Mouse (Mus musculus) layer of hippocampus, adult 9-11 months (tissue): ENCODE data around the gene Znrd1.
"Not testable (repeated sequence)": the region's sequence is repeated elsewhere in the genome, so short reads cannot be mapped to it uniquely, and the experiment has no call there.

Source experiments
- DNase-seq: peaks from one replicate; pipeline ENCODE4 v3.0.0; 2022

The Znrd1 gene

GRCm38 (mm10) chr17:36957999-36958743, at the start of gene Znrd1, which contains the start of gene Znrd1as:
Gene Znrd1 (minus strand): TSS chr17:36958559.
Gene Znrd1as (plus strand): TSS chr17:36958592.
- peak; percentile 97 for DNase-seq

- DNase-seq = no peak
These were observed 45.0 kb upstream of the Znrd1 start for GRCm38 (mm10) chr17:37003366-37003765.

- no peak for DNase-seq
These were observed 44.3 kb upstream of the Znrd1 start for GRCm38 (mm10) chr17:37002364-37003330.

GRCm38 (mm10) chr17:37000863-37001262, 42.5 kb upstream of the Znrd1 start, which contains the start of gene Zfp57:
Gene Zfp57 (plus strand): TSS chr17:37001163.
- no peak for DNase-seq

- no peak for DNase-seq
These were observed 40.1 kb upstream of the Znrd1 start for GRCm38 (mm10) chr17:36998477-36998876.

GRCm38 (mm10) chr17:36997033-36997735, 38.8 kb upstream of the Znrd1 start:
- DNase-seq = peak; percentile 58

- DNase-seq = no peak
These were observed 37.1 kb upstream of the Znrd1 start for GRCm38 (mm10) chr17:36995448-36995847.

- DNase-seq = no peak
These were observed 36.2 kb upstream of the Znrd1 start for GRCm38 (mm10) chr17:36994528-36994927.

GRCm38 (mm10) chr17:36993770-36994325, 35.5 kb upstream of the Znrd1 start:
- DNase-seq = no peak

GRCm38 (mm10) chr17:36992336-36993104, 34.2 kb upstream of the Znrd1 start:
- DNase-seq = no peak

GRCm38 (mm10) chr17:36990630-36991029, 32.3 kb upstream of the Znrd1 start:
- not testable (repeated sequence) for DNase-seq

- DNase-seq = no peak
These were observed 31.1 kb upstream of the Znrd1 start, which contains the start of gene H2-M5 for GRCm38 (mm10) chr17:36989437-36989836. Gene H2-M5 (minus strand): TSS chr17:36989537.

GRCm38 (mm10) chr17:36988475-36988874, 30.1 kb upstream of the Znrd1 start:
- DNase-seq = no peak

- no peak for DNase-seq
These were observed 24.1 kb upstream of the Znrd1 start for GRCm38 (mm10) chr17:36982253-36983155.

GRCm38 (mm10) chr17:36981845-36982244, 23.5 kb upstream of the Znrd1 start:
- no peak for DNase-seq

GRCm38 (mm10) chr17:36981221-36981813, 23.0 kb upstream of the Znrd1 start, which contains the start of gene 2410137M14Rik:
Gene 2410137M14Rik (minus strand): TSS chr17:36981237.
- DNase-seq = no peak

- no peak for DNase-seq
These were observed 15.0 kb upstream of the Znrd1 start for GRCm38 (mm10) chr17:36973271-36973787.

- no peak for DNase-seq
These were observed 14.4 kb upstream of the Znrd1 start for GRCm38 (mm10) chr17:36972791-36973190.

- DNase-seq = no peak
These were observed 13.0 kb upstream of the Znrd1 start for GRCm38 (mm10) chr17:36971172-36971850.
